Comparison of ENCODE assay signal across 21 mouse cellular contexts in genomic region chr9:70959447-70959846, GRCm38 (mm10). TPM values are rescaled to one million over a fixed set of nuclear protein-coding genes. Genes with fewer than 3 reads are reported as not detected.
"Had no signal": no experiment of that assay in that cellular context is flagged by ENCODE, and none has a peak within 500 bp of the region (broad histone marks: within the 10 kb centered on the region; RNA-seq: fewer than 3 reads in every experiment).

No protein-coding gene starts in this region.

- H3K36me3 ChIP-seq: lung, embryonic 15.5 days; midbrain, embryonic 12.5 days; midbrain, embryonic 15.5 days; neural tube, embryonic 12.5 days; stomach, embryonic 15.5 days had no signal

- H3K4me1 ChIP-seq: lung, embryonic 15.5 days; midbrain, embryonic 12.5 days; neural tube, embryonic 12.5 days; stomach, embryonic 15.5 days had no signal

- DNase-seq: lung, adult 2 months; lung, postnatal 14 days; lung, postnatal 36 days; right cerebral cortex, postnatal 14 days; thymus, adult 2 months; thymus, postnatal 25 days; thymus, postnatal 4 days had no signal

- H3K4me3 ChIP-seq: lung, embryonic 15.5 days; midbrain, embryonic 12.5 days; midbrain, embryonic 15.5 days; neural tube, embryonic 12.5 days; stomach, embryonic 15.5 days had no signal

- H3K4me2 ChIP-seq: lung, embryonic 15.5 days; midbrain, embryonic 12.5 days; midbrain, embryonic 15.5 days; neural tube, embryonic 12.5 days; stomach, embryonic 15.5 days had no signal

- H3K9ac ChIP-seq: lung, embryonic 15.5 days; midbrain, embryonic 12.5 days; midbrain, embryonic 15.5 days; neural tube, embryonic 12.5 days; stomach, embryonic 15.5 days had no signal

- ATAC-seq: lung, postnatal 0 days; midbrain, embryonic 15.5 days had no signal

- H3K27me3 ChIP-seq: lung, embryonic 15.5 days; megakaryocyte, embryonic 14.5 days; midbrain, embryonic 12.5 days; midbrain, embryonic 15.5 days; neural tube, embryonic 12.5 days; stomach, embryonic 15.5 days had no signal

- H3K27ac ChIP-seq: lung, embryonic 15.5 days; macrophage; midbrain, embryonic 12.5 days; midbrain, embryonic 15.5 days; neural tube, embryonic 12.5 days; stomach, embryonic 15.5 days; stomach, postnatal 0 days had no signal

- H3K9me3 ChIP-seq: lung, embryonic 15.5 days; megakaryocyte, embryonic 14.5 days; midbrain, embryonic 12.5 days; midbrain, embryonic 15.5 days; neural tube, embryonic 12.5 days; stomach, embryonic 15.5 days had no signal

RNA-seq across cellular contexts. Expression of gene Lipc, which starts 7.4 kb away (rescaled TPM):
- total RNA-seq: megakaryocyte progenitor cell, adult 5-6 weeks; midbrain, postnatal 0 days; monocyte, adult 5-6 weeks; neutrophil, adult 5-6 weeks had no signal
- polyA plus RNA-seq: midbrain, embryonic 12.5 days; midbrain, postnatal 0 days; neural tube, embryonic 12.5 days; testis, adult 2 months had no signal
